ENCODE assay signal across 28 mouse cellular contexts in the genomic region with DNA sequence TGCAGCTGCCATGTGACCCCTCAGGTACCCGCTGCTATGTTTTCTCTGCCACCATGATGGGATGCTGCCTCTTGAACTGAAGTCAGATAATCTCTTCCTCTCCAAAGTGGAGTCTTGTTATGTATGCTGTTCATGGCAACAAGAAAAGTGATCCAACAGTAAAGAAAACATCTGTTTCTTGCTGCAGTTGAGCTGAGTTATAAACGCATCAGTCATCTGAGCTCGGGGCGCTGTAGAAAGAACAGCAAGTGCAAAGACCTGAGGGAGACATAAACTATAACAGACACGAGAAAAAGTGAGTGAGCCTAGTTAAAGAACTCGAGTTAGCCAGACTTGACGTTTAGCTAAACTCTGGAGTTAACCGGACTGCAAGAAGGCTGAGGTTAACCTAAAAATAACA. TPM values are rescaled to one million over a fixed set of nuclear protein-coding genes. Genes with fewer than 3 reads are reported as not detected.
"Had no signal": no experiment of that assay in that cellular context is flagged by ENCODE, and none has a peak within 500 bp of the region (broad histone marks: within the 10 kb centered on the region; RNA-seq: fewer than 3 reads in every experiment).

No protein-coding gene starts in this region.

- H3K4me1 ChIP-seq: heart, embryonic 10.5 days; heart, embryonic 12.5 days; hindbrain, embryonic 10.5 days; hindbrain, embryonic 12.5 days; intestine, embryonic 15.5 days; liver, embryonic 13.5 days; liver, embryonic 15.5 days had no signal

- H3K9me3 ChIP-seq: heart, embryonic 10.5 days; heart, embryonic 12.5 days; hindbrain, embryonic 12.5 days; intestine, embryonic 15.5 days; liver, embryonic 13.5 days; liver, embryonic 15.5 days had no signal

- ATAC-seq: hindbrain, embryonic 16.5 days; inflammation-experienced regulatory T-cells, adult 6 months; intestine, embryonic 15.5 days; intestine, postnatal 0 days had no signal

- H3K4me3 ChIP-seq: gastrocnemius, adult 2 months; heart, embryonic 10.5 days; heart, embryonic 12.5 days; hindbrain, embryonic 10.5 days; hindbrain, embryonic 12.5 days; intestine, embryonic 15.5 days; layer of hippocampus, adult 2 months; left cerebral cortex, adult 2 months; liver, embryonic 13.5 days; liver, embryonic 15.5 days had no signal

- H3K27ac ChIP-seq: gastrocnemius, adult 2 months; heart, embryonic 10.5 days; hindbrain, embryonic 10.5 days; hindbrain, embryonic 12.5 days; hindbrain, embryonic 14.5 days; intestine, embryonic 15.5 days; layer of hippocampus, adult 2 months; left cerebral cortex, adult 2 months; liver, embryonic 13.5 days; liver, embryonic 15.5 days had no signal

- H3K4me2 ChIP-seq: heart, embryonic 12.5 days; hindbrain, embryonic 12.5 days; hindbrain, embryonic 14.5 days; intestine, embryonic 15.5 days; liver, embryonic 11.5 days; liver, embryonic 13.5 days; liver, embryonic 15.5 days had no signal

- H3K27me3 ChIP-seq: heart, embryonic 12.5 days; hindbrain, embryonic 12.5 days; intestine, embryonic 15.5 days; liver, embryonic 13.5 days; liver, embryonic 15.5 days had no signal

- H3K9ac ChIP-seq: heart, embryonic 12.5 days; hindbrain, embryonic 12.5 days; hindbrain, embryonic 14.5 days; intestine, embryonic 15.5 days; liver, embryonic 13.5 days; liver, embryonic 15.5 days had no signal

- DNase-seq: gastrocnemius, adult 2 months; gastrocnemius, postnatal 10 days; gastrocnemius, postnatal 25 days; heart, adult 18-20 months; heart, postnatal 10 days; heart, postnatal 4 days; kidney, adult 2 months; kidney, adult 9 months; kidney, postnatal 14 days; kidney, postnatal 4 days; liver; liver, embryonic 13.5 days had no signal

- H3K36me3 ChIP-seq: heart, embryonic 10.5 days; heart, embryonic 12.5 days; hindbrain, embryonic 10.5 days; hindbrain, embryonic 12.5 days; intestine, embryonic 15.5 days; liver, embryonic 13.5 days; liver, embryonic 15.5 days had no signal

RNA-seq across cellular contexts. Expression of a gene that starts 55.2 kb away (rescaled TPM):
- total RNA-seq: granulocyte monocyte progenitor cell, adult 5-6 weeks had no signal
- polyA plus RNA-seq: heart, embryonic 12.5 days; heart, embryonic 14.5 days; heart, embryonic 16.5 days; liver, embryonic 13.5 days; liver, embryonic 15.5 days had no signal
